Mouse (Mus musculus): ENCODE data around the gene Olfr169.
"Not testable (repeated sequence)": the region's sequence is repeated elsewhere in the genome, so short reads cannot be mapped to it uniquely, and the experiment has no call there.

The Olfr169 gene

DNA sequence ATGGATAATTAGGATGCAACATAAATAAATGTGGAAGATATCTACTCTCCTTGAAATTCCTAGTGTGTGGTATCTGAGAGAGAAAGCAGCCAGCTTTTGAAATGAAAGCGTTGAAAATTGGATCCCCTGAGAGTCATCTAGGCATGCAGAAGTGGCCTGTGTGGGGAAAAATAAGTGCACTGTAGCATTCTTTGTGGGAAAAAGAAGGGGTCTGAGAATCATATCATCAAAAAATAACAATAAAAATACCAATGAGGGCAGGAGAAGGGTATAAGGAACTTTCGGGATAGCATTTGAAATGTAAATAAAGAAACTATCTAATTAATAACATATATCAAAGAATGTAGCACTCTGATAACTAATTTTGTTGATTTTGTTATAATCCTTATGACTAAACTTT, at the start of gene Olfr169:
Gene Olfr169, minus strand, starts transcription at position 101 of the 400 bp plus-strand sequence.
- DNase-seq (ENCODE audit: low spot score in 2 of 2), result not testable (repeated sequence)

DNA sequence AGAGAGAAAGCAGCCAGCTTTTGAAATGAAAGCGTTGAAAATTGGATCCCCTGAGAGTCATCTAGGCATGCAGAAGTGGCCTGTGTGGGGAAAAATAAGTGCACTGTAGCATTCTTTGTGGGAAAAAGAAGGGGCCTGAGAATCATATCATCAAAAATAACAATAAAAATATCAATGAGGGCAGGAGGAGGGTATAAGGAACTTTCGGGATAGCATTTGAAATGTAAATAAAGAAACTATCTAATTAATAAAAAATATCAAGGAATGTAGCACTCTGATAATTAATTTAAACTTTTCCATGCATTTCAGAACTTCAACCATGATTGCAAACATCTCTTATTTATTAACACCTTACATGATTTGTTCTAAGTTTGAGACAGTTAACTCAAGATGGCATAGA, 40.2 kb upstream of the Olfr169 start, which contains the start of gene Olfr170:
Gene Olfr170, minus strand, starts transcription at position 101 of the 400 bp plus-strand sequence.
- DNase-seq (ENCODE audit: low spot score in 2 of 2), result not testable (repeated sequence)

DNA sequence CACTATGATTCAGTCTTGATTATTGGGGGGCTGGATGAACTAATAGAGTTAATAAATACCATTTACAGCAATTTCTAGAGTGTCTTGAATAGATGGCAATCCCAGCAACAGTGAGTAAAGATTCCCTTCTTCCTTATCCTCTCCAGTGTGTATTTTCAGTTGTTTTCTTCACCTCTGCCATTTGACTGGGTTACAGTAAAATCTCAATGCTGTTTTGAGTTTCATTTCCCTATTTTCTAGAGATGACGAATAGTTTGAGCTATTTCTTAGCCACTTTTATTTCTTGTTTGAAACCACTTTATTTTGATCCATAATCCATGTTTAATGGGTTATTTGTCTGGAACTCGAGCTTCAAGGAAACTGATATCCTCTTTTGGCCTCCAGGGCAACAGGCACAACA, 31.6 kb upstream of the Olfr169 start:
- DNase-seq (ENCODE audit: low spot score in 2 of 2), result no peak

DNA sequence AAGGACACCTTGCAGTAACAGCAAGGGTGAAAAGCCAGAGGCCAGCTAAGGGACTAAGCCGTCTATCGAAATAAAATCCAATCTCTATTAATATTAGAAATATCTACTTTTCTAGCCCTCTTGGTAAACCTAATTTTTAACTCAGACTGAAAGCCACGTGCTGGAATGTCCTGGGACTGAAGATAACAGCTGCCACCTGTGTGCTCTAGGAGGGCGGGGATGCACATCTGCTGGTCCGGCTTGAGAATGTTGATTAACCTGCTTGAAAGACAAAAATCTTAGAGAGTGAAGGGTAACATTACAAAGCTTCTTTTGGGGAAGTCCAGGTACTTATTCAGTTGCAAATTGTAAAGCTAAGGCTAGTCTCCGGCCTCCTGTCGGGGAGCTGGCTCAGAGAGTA, 18.2 kb downstream of the Olfr169 start:
- DNase-seq (ENCODE audit: low spot score in 2 of 2), result not testable (repeated sequence)

DNA sequence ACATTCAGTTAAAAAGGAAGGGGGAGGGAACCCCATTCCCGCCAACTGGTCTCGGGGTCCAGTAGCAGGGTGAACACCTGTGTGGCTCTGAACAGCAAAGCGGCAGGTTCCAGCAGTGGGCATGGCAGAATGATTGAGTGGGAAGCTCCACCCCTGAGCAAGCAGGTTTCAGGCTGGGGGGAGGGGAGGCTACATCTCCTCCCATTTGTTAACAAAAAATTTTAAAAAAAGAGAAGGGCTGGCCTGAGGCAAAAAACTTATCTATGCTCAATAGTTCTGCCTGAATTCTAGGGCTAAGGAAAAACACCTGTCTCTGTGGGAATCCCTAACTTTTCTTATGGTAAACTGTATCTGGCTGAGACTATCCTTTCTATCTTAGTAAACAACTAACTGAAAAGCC, 19.4 kb downstream of the Olfr169 start:
- not testable (repeated sequence) for DNase-seq (ENCODE audit: low spot score in 2 of 2)

DNA sequence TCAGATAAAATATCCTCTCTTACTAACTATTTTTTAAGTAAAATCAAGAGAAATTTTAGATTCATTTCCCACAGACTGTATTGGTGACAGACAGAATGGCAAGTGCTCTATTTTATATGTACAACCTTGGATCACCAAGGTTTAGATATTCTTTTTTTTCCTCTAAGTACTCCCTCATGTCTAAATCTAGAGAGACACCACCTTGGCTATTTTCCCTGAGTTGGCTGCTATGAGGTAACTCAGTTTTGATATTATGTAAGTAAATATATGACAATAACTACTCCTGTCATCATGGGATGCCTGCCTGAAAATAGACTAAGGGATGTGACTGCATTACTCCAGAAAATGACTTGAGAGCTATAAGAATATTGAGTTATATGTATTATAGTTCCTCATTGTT, 36.2 kb downstream of the Olfr169 start, which contains the start of gene Olfr168:
Gene Olfr168, minus strand, starts transcription at position 101 of the 400 bp plus-strand sequence.
- no peak for DNase-seq (ENCODE audit: low spot score in 2 of 2)

DNA sequence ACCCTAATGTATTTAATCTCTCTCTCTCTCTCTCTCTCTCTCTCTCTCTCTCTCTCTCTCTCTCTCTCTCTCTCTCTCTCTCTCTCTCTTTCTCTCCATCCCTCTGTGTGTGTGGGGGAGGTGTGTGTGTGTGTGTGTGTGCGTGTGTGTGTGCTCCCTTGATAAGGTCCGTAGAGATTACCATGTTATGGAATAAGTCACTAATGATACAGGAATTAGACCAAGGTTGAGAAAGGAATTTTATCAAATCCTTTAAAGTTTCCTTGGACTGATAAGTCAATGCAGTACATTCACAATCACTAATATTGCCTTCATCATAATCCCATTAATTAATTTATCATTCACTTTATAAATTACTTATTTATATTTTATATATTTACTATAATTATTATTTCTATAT, 49.4 kb downstream of the Olfr169 start, which contains the start of gene Olfr167:
Gene Olfr167, minus strand, starts transcription at position 101 of the 400 bp plus-strand sequence.
- no peak for DNase-seq (ENCODE audit: low spot score in 2 of 2)

Data from frontal cortex, postnatal 10 days (tissue).